Comparison of ENCODE assay signal across 8 mouse cellular contexts in genomic region chr11:94407803-94408321, GRCm38 (mm10). TPM values are rescaled to one million over a fixed set of nuclear protein-coding genes. Genes with fewer than 3 reads are reported as not detected.
DNase-seq lines count a peak whose midpoint lies in the region; ATAC-seq lines count a peak whose summit lies in the region.
"Had no signal": no experiment of that assay in that cellular context is flagged by ENCODE, and none has a peak within 500 bp of the region (broad histone marks: within the 10 kb centered on the region; RNA-seq: fewer than 3 reads in every experiment).

No protein-coding gene starts in this region.

- H3K27ac ChIP-seq in forebrain, embryonic 11.5 days (ENCODE audit: low read depth, low read length) = peak overlapping the region; percentile 58
- H3K27ac ChIP-seq in limb, embryonic 11.5 days (replicated peaks; ENCODE audit: low read depth, low read length) = no peak overlapping the region
- H3K27ac ChIP-seq in liver, embryonic 11.5 days (ENCODE audit: low read depth, low read length) = no peak overlapping the region

- no peaks in the 10 kb centered on the region for H3K27me3 ChIP-seq in forebrain, embryonic 11.5 days (ENCODE audit: control insufficient read depth, insufficient read depth, low read length)
- H3K27me3 ChIP-seq in limb, embryonic 11.5 days (ENCODE audit: control insufficient read depth, insufficient read depth, low read length) = no peaks in the 10 kb centered on the region
- peaks cover 28% of the 10 kb centered on the region for H3K27me3 ChIP-seq in liver, embryonic 11.5 days (replicated peaks; ENCODE audit: control insufficient read depth, insufficient read depth, low read length)

- no peak overlapping the region for H3K4me3 ChIP-seq in forebrain, embryonic 11.5 days (ENCODE audit: low read depth, low read length)
- no peak overlapping the region for H3K4me3 ChIP-seq in limb, embryonic 11.5 days (ENCODE audit: low read depth, low read length)
- H3K4me3 ChIP-seq in liver, embryonic 11.5 days (ENCODE audit: low read depth, low read length) = no peak overlapping the region
- H3K4me3 ChIP-seq: megakaryocyte, embryonic 14.5 days had no signal

- H3K9ac ChIP-seq in forebrain, embryonic 11.5 days (ENCODE audit: low read length) = no peak overlapping the region
- H3K9ac ChIP-seq in limb, embryonic 11.5 days (ENCODE audit: low read length) = no peak overlapping the region
- H3K9ac ChIP-seq in liver, embryonic 11.5 days (ENCODE audit: low read depth, low read length) = no peak overlapping the region

- no peaks in the 10 kb centered on the region for H3K9me3 ChIP-seq in forebrain, embryonic 11.5 days (ENCODE audit: control insufficient read depth, low read length)
- no peaks in the 10 kb centered on the region for H3K9me3 ChIP-seq in limb, embryonic 11.5 days (ENCODE audit: control insufficient read depth, low read length)
- no peaks in the 10 kb centered on the region for H3K9me3 ChIP-seq in liver, embryonic 11.5 days (ENCODE audit: control insufficient read depth, low read length)
- H3K9me3 ChIP-seq: megakaryocyte, embryonic 14.5 days had no signal

- ATAC-seq in forebrain, embryonic 11.5 days (replicated peaks; ENCODE audit: low FRiP score) = peak; percentile 62
- ATAC-seq in limb, embryonic 11.5 days (ENCODE audit: insufficient number of reproducible peaks, low FRiP score, low TSS enrichment, low read depth) = no peak
- ATAC-seq in liver, embryonic 11.5 days (replicated peaks; ENCODE audit: low FRiP score) = no peak
- no peak for ATAC-seq in granulocyte monocyte progenitor cell, adult 5-6 weeks (replicated peaks; ENCODE audit: poor library complexity, severe bottlenecking)

- peak; percentile 59 for DNase-seq in right cerebral cortex, postnatal 4 days
- no peak for DNase-seq in right cerebral cortex, postnatal 36 days (ENCODE audit: low spot score in 2 of 2)
- peak; percentile 80 for DNase-seq in forebrain, embryonic 11.5 days (ENCODE audit: low spot score)
- DNase-seq in limb, embryonic 11.5 days (ENCODE audit: low spot score) = peak; percentile 58
- DNase-seq in retina, embryonic 14.5 days (ENCODE audit: low spot score) = peak; percentile 81
- no peak for DNase-seq in liver, embryonic 11.5 days (ENCODE audit: low spot score)

- WGBS in forebrain, embryonic 11.5 days = 44% methylated on average over 11 of the region's 11 CpGs
- WGBS in limb, embryonic 11.5 days = 45% methylated on average over 11 of the region's 11 CpGs
- 48% methylated on average over 11 of the region's 11 CpGs for WGBS in liver, embryonic 11.5 days

- no peak overlapping the region for H3K4me2 ChIP-seq in forebrain, embryonic 11.5 days (ENCODE audit: low read depth, low read length, severe bottlenecking)
- no peak overlapping the region for H3K4me2 ChIP-seq in limb, embryonic 11.5 days (ENCODE audit: low read depth, severe bottlenecking)
- no peak overlapping the region for H3K4me2 ChIP-seq in liver, embryonic 11.5 days

- peaks cover 7% of the 10 kb centered on the region; the same call in 1 of the 2 replicates for H3K4me1 ChIP-seq in forebrain, embryonic 11.5 days (replicated peaks; ENCODE audit: control insufficient read depth, insufficient read depth, low read length)
- peaks cover 14% of the 10 kb centered on the region for H3K4me1 ChIP-seq in limb, embryonic 11.5 days (ENCODE audit: control insufficient read depth, insufficient read depth, low read length)
- no peaks in the 10 kb centered on the region for H3K4me1 ChIP-seq in liver, embryonic 11.5 days (replicated peaks; ENCODE audit: control insufficient read depth, insufficient read depth, low read length)

- no peaks in the 10 kb centered on the region for H3K36me3 ChIP-seq in forebrain, embryonic 11.5 days (ENCODE audit: control insufficient read depth, insufficient read depth, low read length)
- peaks cover 6% of the 10 kb centered on the region; the same call in 1 of the 2 replicates for H3K36me3 ChIP-seq in limb, embryonic 11.5 days (ENCODE audit: control insufficient read depth, insufficient read depth, low read length)
- H3K36me3 ChIP-seq in liver, embryonic 11.5 days (ENCODE audit: control insufficient read depth, insufficient read depth, low read length) = no peaks in the 10 kb centered on the region

RNA-seq across cellular contexts. Expression of gene Abcc3, which starts 15.1 kb away (rescaled TPM):
- 0.49 and 0.57 TPM in 2 replicates for polyA plus RNA-seq in forebrain, embryonic 11.5 days (2014; fragmentation: Nextera tagmentation; extraction: Ambion mirVana)
- polyA plus RNA-seq in limb, embryonic 11.5 days (2014; fragmentation: Nextera tagmentation; extraction: Ambion mirVana) = 0.55 and 0.88 TPM in 2 replicates
- 3.2 and 6.0 TPM in 2 replicates for polyA plus RNA-seq in liver, embryonic 11.5 days (2014; fragmentation: Nextera tagmentation; extraction: Ambion mirVana)
- 0.34 and 2.0 TPM in 2 replicates for total RNA-seq in granulocyte monocyte progenitor cell, adult 5-6 weeks (2014; fragmentation: Nextera tagmentation)
- 0.05 and 0.30 TPM in 2 replicates for total RNA-seq in granulocyte monocyte progenitor cell, adult 5-6 weeks (2017)

Comparison
In these comparisons a context has a peak if more than half of its experiments do, and no peak if none do; other contexts are left out.
1. DNase-seq: peak in right cerebral cortex, postnatal 4 days (single experiment), forebrain, embryonic 11.5 days (single experiment), limb, embryonic 11.5 days (single experiment) and retina, embryonic 14.5 days (single experiment); none in right cerebral cortex, postnatal 36 days (0 of 2) and liver, embryonic 11.5 days (single experiment).